Mouse (Mus musculus) neural tube, embryonic 11.5 days (tissue): ENCODE measurements around the gene Rybp. TPM values are rescaled to one million over a fixed set of nuclear protein-coding genes. Genes with fewer than 3 reads are reported as not detected.

Experiments
- ATAC-seq: fragments of 200-750 bp; cut with Nextera tagmentation; 2 replicates; pipeline ENCODE4 v1.8.0; 2017; ENCODE audit warnings: moderate number of reproducible peaks, mild to moderate bottlenecking, moderate TSS enrichment, moderate library complexity; ENCODE audit not compliant: insufficient read depth, low FRiP score, low TSS enrichment
- DNase-seq: peaks from one replicate; pipeline ENCODE4 v3.0.0-alpha.2; 2015; ENCODE audit warnings: low spot score
- H3K27ac ChIP-seq: fragments of 300-500 bp; sonication (generic); 2 replicates; pipeline ENCODE4 v1.5.1; 2014; ENCODE audit warnings: low read depth, mild to moderate bottlenecking, low read length
- H3K27me3 ChIP-seq: fragments of 300-500 bp; sonication (generic); 2 replicates; pipeline ENCODE4 v1.6.1; 2014; ENCODE audit warnings: mild to moderate bottlenecking, low read length, mixed read lengths; ENCODE audit not compliant: control insufficient read depth, insufficient read depth
- H3K36me3 ChIP-seq: fragments of 300-500 bp; sonication (generic); 2 replicates; pipeline ENCODE4 v1.6.1; 2014; ENCODE audit warnings: mild to moderate bottlenecking, low read length, moderate library complexity, mixed read lengths; ENCODE audit not compliant: control insufficient read depth, insufficient read depth
- H3K4me1 ChIP-seq: fragments of 300-500 bp; sonication (generic); 2 replicates; pipeline ENCODE4 v1.6.1; 2014; ENCODE audit warnings: low read length, mixed read lengths; ENCODE audit not compliant: control insufficient read depth, insufficient read depth
- H3K4me2 ChIP-seq: fragments of 300-500 bp; sonication (generic); 2 replicates; pipeline ENCODE4 v1.6.1; 2014; ENCODE audit warnings: low read depth, mild to moderate bottlenecking, moderate library complexity
- H3K4me3 ChIP-seq: fragments of 300-500 bp; sonication (generic); 2 replicates; pipeline ENCODE4 v1.5.1; 2014; ENCODE audit warnings: low read depth, low read length
- H3K9ac ChIP-seq: fragments of 300-500 bp; sonication (generic); 2 replicates; pipeline ENCODE4 v1.6.1; 2014; ENCODE audit warnings: mild to moderate bottlenecking, low read length
- H3K9me3 ChIP-seq: fragments of 300-500 bp; sonication (generic); 2 replicates; pipeline ENCODE4 v1.6.1; 2016; ENCODE audit warnings: low read length; ENCODE audit not compliant: control insufficient read depth
- WGBS: fragments of 180-500 bp; shearing (Covaris S2); extraction: QIAGEN DNeasy Blood & Tissue Kit; methylation state at CpG from one replicate; pipeline ENCODE4 v1.1.7; 2014; 5-methylcytosine and 5-hydroxymethylcytosine counted together
- polyA plus RNA-seq: library from polyadenylated mRNA; unstranded; fragments of >200 nt; fragmentation: Nextera tagmentation; extraction: Ambion mirVana; gene quantifications from 2 replicates; pipeline ENCODE4 v1.2.1, GENCODE M21; 2014

Rybp gene
- 11.0 and 12.0 TPM in 2 replicates for polyA plus RNA-seq

DNA sequence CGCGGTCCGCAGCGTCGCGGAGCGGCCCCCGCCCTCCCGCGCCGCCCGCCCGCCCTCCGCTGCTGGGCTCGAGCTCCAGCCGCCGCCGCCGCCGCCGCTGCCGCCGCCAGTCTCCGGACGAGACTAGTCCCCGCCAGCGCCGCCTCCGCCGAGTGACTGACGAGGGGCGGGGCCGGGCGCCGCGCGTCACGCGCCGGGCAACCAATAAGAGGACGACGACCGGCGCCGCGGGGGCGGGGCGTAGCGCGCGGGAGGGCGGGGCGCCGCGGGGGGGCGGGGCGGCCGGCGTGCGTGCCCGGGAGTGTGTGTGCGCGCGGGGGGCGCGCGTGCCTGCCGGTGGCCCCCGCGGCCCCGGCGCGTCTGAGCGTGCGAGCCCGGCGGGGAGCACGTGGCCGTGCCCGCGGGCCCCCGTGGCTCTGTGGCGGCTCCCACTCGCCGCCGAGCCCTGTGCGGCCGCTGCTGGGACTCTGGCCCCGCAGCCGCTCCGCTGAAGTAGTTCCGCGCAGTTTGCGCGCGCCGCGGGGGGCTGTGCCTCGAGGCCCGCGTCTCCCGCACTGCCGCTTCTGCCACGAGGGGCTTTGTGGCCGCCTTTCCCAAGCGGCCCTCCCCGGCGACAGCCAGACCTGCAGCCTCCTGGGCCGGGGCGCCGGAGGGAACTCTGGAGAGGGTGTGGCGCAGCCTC lies at the start of gene Rybp:
TSS of gene Rybp (minus strand) at position 152 of the 682 bp plus-strand sequence.
- peak within 1 kb of the TSS; percentile 76 for H3K4me2 ChIP-seq
- ATAC-seq (peak; percentile 97), DNase-seq (peak; percentile 96)
- no peaks in the 10 kb centered on the region for H3K36me3 ChIP-seq
- WGBS = under 1% methylated on average over 50 of the region's 112 CpGs
- no peaks in the 10 kb centered on the region for H3K9me3 ChIP-seq
- H3K4me3 ChIP-seq = peak within 1 kb of the TSS; percentile 74
- H3K9ac ChIP-seq = peak within 1 kb of the TSS; percentile 92
- peak within 1 kb of the TSS; percentile 97 for H3K27ac ChIP-seq
- peaks cover 13% of the 10 kb centered on the region for H3K4me1 ChIP-seq
- H3K27me3 ChIP-seq = 0 out of 2 replicates have a peak, but pooled peaks cover 7% of the 10 kb centered on the region

GRCm38 (mm10) chr6:100336591-100337148 lies 49.4 kb upstream of the Rybp start:
- Histone ChIP-seq H3K9me3 (no peaks in the 10 kb centered on the region), H3K36me3 (no peaks in the 10 kb centered on the region), H3K27ac (no peak overlapping the region), H3K9ac (no peak overlapping the region), H3K4me1 (peaks cover 14% of the 10 kb centered on the region), H3K27me3 (no peaks in the 10 kb centered on the region), H3K4me2 (peak overlapping the region; percentile 18; the same call in 1 of the 2 replicates), H3K4me3 (no peak overlapping the region)
- DNase-seq (peak; percentile 26), ATAC-seq (no peak)
- 6% methylated on average over 14 of the region's 14 CpGs for WGBS

DNA sequence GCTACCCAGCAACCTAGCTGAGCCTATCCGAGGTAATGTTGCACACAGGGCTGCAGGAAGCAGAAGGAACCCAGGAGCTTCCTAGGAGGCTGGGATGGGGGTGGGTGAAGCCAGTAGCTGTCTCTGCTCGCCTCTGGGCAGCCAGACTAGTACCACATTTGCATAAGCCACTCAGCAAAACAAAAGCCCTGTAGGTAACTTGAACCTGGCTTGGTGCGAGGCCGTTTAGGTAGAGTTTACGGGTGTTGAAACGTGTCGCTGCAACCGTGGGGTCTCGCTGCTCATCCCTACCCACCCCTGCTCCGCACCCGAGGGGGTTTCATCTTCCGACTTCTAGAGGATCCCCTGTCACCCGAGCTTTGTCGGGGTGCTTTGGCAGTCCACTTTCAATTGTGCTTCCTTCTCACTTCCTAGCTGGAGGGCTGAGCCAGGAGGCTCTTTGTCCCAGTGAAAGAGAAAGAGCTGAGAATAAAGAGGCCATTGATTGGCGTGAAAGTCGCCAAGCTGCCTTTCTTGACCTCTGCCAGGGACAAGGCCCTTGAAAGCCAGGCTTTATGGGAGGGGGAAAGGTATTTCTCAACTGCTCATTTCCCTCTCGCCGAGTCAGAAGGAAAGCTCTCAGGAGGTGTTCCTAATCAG lies 48.3 kb upstream of the Rybp start:
- 1% methylated on average over 18 of the region's 18 CpGs for WGBS
- Histone ChIP-seq H3K27ac (0 out of 2 replicates have a peak overlapping the region, but pooled peaks have one; percentile 17), H3K4me2 (peak overlapping the region; percentile 36), H3K9ac (no peak overlapping the region), H3K4me3 (no peak overlapping the region), H3K4me1 (peaks cover 14% of the 10 kb centered on the region), H3K27me3 (no peaks in the 10 kb centered on the region), H3K9me3 (no peaks in the 10 kb centered on the region), H3K36me3 (no peaks in the 10 kb centered on the region)
- DNase-seq = peak; percentile 73
- peak; percentile 48; the same call in 1 of the 2 replicates for ATAC-seq

DNA sequence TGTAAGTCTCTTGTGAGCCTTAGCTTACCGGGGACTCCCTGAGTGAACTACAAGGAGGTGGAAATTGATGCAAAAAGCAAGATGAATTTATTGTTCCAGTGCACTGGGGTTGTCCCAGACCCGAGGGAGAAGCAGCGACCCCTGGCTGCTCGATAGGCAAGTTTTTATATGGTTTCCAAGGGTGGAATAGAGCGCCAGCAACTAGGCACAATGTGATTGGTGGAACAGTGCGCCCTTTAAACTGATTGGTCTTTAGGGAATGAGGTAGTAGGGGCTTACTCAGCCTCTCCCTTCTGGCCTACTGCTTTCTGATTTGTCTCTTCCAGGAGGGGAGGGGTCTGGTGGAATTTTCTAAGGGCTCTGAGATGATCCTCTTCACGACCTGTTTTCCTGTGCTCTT lies 46.5 kb upstream of the Rybp start:
- Histone ChIP-seq H3K27me3 (no peaks in the 10 kb centered on the region), H3K36me3 (no peaks in the 10 kb centered on the region), H3K4me3 (no peak overlapping the region), H3K4me2 (no peak overlapping the region), H3K27ac (no peak overlapping the region), H3K4me1 (peaks cover 14% of the 10 kb centered on the region), H3K9me3 (no peaks in the 10 kb centered on the region), H3K9ac (no peak overlapping the region)
- ATAC-seq (no peak), DNase-seq (no peak)
- WGBS = 86% methylated on average over 7 of the region's 7 CpGs

DNA sequence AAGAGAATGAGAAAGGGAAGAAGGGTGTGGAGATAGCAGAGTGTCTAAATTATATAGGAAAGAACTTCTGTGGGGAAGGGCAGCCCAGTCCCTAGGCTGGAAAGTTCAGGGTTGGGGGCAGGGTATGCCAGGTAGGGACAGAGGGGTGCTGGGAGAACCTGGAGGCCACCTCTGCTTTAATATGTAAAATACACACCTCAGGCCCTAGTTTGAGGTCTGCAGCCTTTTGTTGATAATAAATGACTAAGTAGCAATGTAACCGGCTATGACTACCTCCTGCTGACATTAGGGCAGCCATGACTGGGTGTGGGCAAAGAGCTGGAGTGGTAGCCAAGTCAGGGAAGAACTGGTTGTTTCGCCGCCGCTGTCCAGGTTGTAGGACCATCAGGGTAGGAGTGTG lies 45.2 kb upstream of the Rybp start:
- no peak for DNase-seq
- Histone ChIP-seq H3K27ac (no peak overlapping the region), H3K36me3 (no peaks in the 10 kb centered on the region), H3K9ac (no peak overlapping the region), H3K4me3 (no peak overlapping the region), H3K4me1 (peaks cover 14% of the 10 kb centered on the region), H3K27me3 (no peaks in the 10 kb centered on the region), H3K4me2 (no peak overlapping the region), H3K9me3 (no peaks in the 10 kb centered on the region)
- ATAC-seq = no peak
- 69% methylated on average over 4 of the region's 4 CpGs for WGBS

DNA sequence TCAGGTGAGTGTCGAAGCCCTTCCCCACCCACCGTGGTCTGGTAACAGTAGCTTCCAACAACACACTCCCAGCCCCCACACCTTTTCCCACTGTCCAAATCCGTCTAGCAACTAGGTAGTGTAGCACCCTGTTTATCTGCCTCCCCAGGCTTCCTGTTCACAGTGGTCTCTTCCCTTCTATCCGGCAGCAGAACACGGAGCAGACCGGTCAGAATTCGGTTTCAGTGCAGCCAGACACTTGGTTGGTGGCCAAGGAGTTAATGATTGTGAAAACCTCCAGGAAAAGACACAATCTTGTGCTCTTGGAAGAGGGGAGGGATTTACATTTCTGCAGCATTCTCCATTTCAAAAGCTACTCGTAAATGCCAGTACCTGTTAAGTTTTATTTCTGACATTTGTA lies 44.3 kb upstream of the Rybp start:
- H3K27me3 ChIP-seq = no peaks in the 10 kb centered on the region
- H3K4me2 ChIP-seq = no peak overlapping the region
- no peak overlapping the region for H3K4me3 ChIP-seq
- no peak overlapping the region for H3K27ac ChIP-seq
- H3K4me1 ChIP-seq = peaks cover 11% of the 10 kb centered on the region
- WGBS = 54% methylated on average over 8 of the region's 8 CpGs
- no peaks in the 10 kb centered on the region for H3K9me3 ChIP-seq
- no peaks in the 10 kb centered on the region for H3K36me3 ChIP-seq
- H3K9ac ChIP-seq = no peak overlapping the region
- ATAC-seq (no peak), DNase-seq (no peak)

DNA sequence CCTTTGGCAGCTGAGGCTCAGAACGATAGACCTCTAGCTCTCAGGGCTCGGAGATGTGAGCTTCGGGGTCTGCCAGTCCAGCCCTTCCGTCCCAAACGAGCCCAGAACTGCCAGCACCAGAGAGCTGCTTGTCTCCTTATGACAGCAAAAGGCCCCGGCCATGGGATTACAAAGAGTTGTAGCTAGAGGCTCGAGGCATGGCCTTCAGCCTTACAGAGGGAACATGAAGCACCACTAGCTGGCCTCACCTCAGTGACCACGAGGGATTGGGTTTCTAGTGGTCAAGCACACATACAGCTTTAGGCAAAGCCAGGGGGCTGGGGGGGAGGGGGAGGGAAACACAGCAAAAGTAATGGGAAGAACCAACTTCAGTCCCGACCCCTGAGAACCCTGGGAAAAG lies 43.8 kb upstream of the Rybp start:
- no peak overlapping the region for H3K27ac ChIP-seq
- H3K9me3 ChIP-seq = no peaks in the 10 kb centered on the region
- no peak for DNase-seq
- no peak overlapping the region for H3K4me3 ChIP-seq
- no peak overlapping the region for H3K9ac ChIP-seq
- no peaks in the 10 kb centered on the region for H3K27me3 ChIP-seq
- ATAC-seq = no peak
- no peaks in the 10 kb centered on the region for H3K36me3 ChIP-seq
- H3K4me1 ChIP-seq = peaks cover 6% of the 10 kb centered on the region
- H3K4me2 ChIP-seq = no peak overlapping the region
- WGBS = 81% methylated on average over 9 of the region's 9 CpGs

DNA sequence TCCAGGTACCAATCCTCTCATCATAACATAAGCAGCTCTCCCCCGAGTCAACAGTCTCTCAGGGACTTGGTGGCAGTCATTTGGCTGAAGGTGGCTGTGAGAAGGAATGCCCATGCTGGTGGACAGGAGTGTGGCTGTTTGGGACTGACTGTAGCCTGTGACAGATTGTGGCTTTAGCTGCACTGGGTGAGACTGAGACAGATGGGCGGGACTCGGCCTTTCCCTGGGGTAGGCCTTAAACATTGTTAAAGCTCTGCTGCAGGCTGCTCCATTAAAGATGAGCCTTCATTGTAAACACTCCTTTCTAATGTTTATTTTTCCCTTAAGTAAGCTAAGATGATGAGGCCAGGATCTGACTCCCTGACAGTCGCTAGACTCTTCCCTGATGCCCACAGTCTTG lies 42.3 kb upstream of the Rybp start:
- H3K4me1 ChIP-seq = no peaks in the 10 kb centered on the region
- WGBS = 57% methylated on average over 4 of the region's 4 CpGs
- H3K9me3 ChIP-seq = no peaks in the 10 kb centered on the region
- H3K4me3 ChIP-seq = no peak overlapping the region
- H3K27me3 ChIP-seq = no peaks in the 10 kb centered on the region
- no peaks in the 10 kb centered on the region for H3K36me3 ChIP-seq
- H3K4me2 ChIP-seq = no peak overlapping the region
- no peak for DNase-seq
- no peak overlapping the region for H3K27ac ChIP-seq
- ATAC-seq = no peak
- H3K9ac ChIP-seq = no peak overlapping the region
